In genomic region chr9:114584183-114585016, GRCm38 (mm10) we compare ENCODE assay signal across 8 mouse cellular contexts. TPM values are rescaled to one million over a fixed set of nuclear protein-coding genes. Genes with fewer than 3 reads are reported as not detected.
DNase-seq lines count a peak whose midpoint lies in the region; ATAC-seq and TF ChIP-seq lines count a peak whose summit lies in the region.

No protein-coding gene starts in this region.

- H3K9me3 ChIP-seq in embryonic facial prominence, embryonic 12.5 days = no peaks in the 10 kb centered on the region
- no peaks in the 10 kb centered on the region for H3K9me3 ChIP-seq in intestine, embryonic 14.5 days (ENCODE audit: control insufficient read depth, low read length)

- peak; percentile 43 for DNase-seq in left cerebral cortex, postnatal 4 days
- no peak for DNase-seq in left cerebral cortex, postnatal 36 days (ENCODE audit: low spot score in 2 of 2)
- peak; percentile 71 for DNase-seq in intestine, embryonic 14.5 days (ENCODE audit: low spot score)
- peak; percentile 14 to 48 for DNase-seq in lung, adult 18-20 months
- DNase-seq in thymus, postnatal 25 days = no peak
- DNase-seq in layer of hippocampus, postnatal 36 days = no peak

- no peak for TF ChIP-seq POLR2A in small intestine, adult 2 months (IDR thresholded peaks at IDR 0.05; ENCODE audit: low read depth, low read length)

- H3K4me1 ChIP-seq in embryonic facial prominence, embryonic 12.5 days = peaks cover 10% of the 10 kb centered on the region
- H3K4me1 ChIP-seq in intestine, embryonic 14.5 days (replicated peaks; ENCODE audit: control insufficient read depth, insufficient read depth, low read length) = 0 out of 2 replicates have a peak, but pooled peaks cover 5% of the 10 kb centered on the region
- no peaks in the 10 kb centered on the region for H3K4me1 ChIP-seq in small intestine, adult 2 months (ENCODE audit: control insufficient read depth, insufficient read depth, insufficient read length, low read length)

- peak overlapping the region; percentile 28 for H3K4me3 ChIP-seq in embryonic facial prominence, embryonic 12.5 days
- peak overlapping the region; percentile 39 for H3K4me3 ChIP-seq in intestine, embryonic 14.5 days (ENCODE audit: low read depth, low read length)
- peak overlapping the region; percentile 57 for H3K4me3 ChIP-seq in small intestine, adult 2 months (ENCODE audit: low read depth, low read length)

- intact Hi-C loops in left cerebral cortex, postnatal 4 days (cut with DNase I) = loop anchor here (5.0 kb wide), 2 partner anchors 82 to 167 kb away; partner anchors contain the start of gene Ccr4
- intact Hi-C loops in left cerebral cortex, postnatal 36 days (cut with DNase I) = loop anchor here (5.0 kb wide), 1 partner anchor 167 kb away; no protein-coding TSS in a partner anchor

- peak overlapping the region; percentile 42 for H3K27ac ChIP-seq in embryonic facial prominence, embryonic 12.5 days
- H3K27ac ChIP-seq in intestine, embryonic 14.5 days (ENCODE audit: low read depth) = peak overlapping the region; percentile 67
- H3K27ac ChIP-seq in small intestine, adult 2 months (ENCODE audit: insufficient read depth, low read depth, low read length) = no peak overlapping the region

- H3K9ac ChIP-seq in embryonic facial prominence, embryonic 12.5 days = 0 out of 2 replicates have a peak overlapping the region, but pooled peaks have one; percentile 15
- H3K9ac ChIP-seq in intestine, embryonic 14.5 days (ENCODE audit: low read length) = peak overlapping the region; percentile 43

- H3K4me2 ChIP-seq in embryonic facial prominence, embryonic 12.5 days (replicated peaks) = peak overlapping the region; percentile 61
- H3K4me2 ChIP-seq in intestine, embryonic 14.5 days (ENCODE audit: low read length) = peak overlapping the region; percentile 89

- no peak for TF ChIP-seq CTCF in small intestine, adult 2 months (IDR thresholded peaks at IDR 0.05; ENCODE audit: extremely low read depth, insufficient read length, insufficient replicate concordance, low read depth, low read length)

- 4% methylated on average over 31 of the region's 31 CpGs for WGBS in embryonic facial prominence, embryonic 12.5 days
- WGBS in intestine, embryonic 14.5 days = 5% methylated on average over 31 of the region's 31 CpGs
- WGBS in small intestine, adult 2 months = 10% methylated on average over 31 of the region's 31 CpGs

- ATAC-seq in embryonic facial prominence, embryonic 12.5 days (ENCODE audit: insufficient number of reproducible peaks, insufficient read depth, low FRiP score, low TSS enrichment) = peak; percentile 53
- ATAC-seq in intestine, embryonic 14.5 days (replicated peaks; ENCODE audit: low FRiP score, low TSS enrichment, low read depth) = peak; percentile 63; the same call in 1 of the 2 replicates

- no peaks in the 10 kb centered on the region for H3K27me3 ChIP-seq in embryonic facial prominence, embryonic 12.5 days
- H3K27me3 ChIP-seq in intestine, embryonic 14.5 days (replicated peaks; ENCODE audit: control insufficient read depth, insufficient read depth, low read length) = no peaks in the 10 kb centered on the region
- no peaks in the 10 kb centered on the region for H3K27me3 ChIP-seq in small intestine, adult 2 months (ENCODE audit: control insufficient read depth, insufficient read depth, low read length)

- peaks cover 33% of the 10 kb centered on the region for H3K36me3 ChIP-seq in embryonic facial prominence, embryonic 12.5 days
- peaks cover 30% of the 10 kb centered on the region for H3K36me3 ChIP-seq in intestine, embryonic 14.5 days (ENCODE audit: control insufficient read depth, insufficient read depth, low read length)
- peaks cover 4% of the 10 kb centered on the region for H3K36me3 ChIP-seq in small intestine, adult 2 months (ENCODE audit: control insufficient read depth, insufficient read depth, low read length)

RNA-seq across cellular contexts. Expression of gene Trim71, which starts 20.2 kb away (rescaled TPM):
- total RNA-seq in left cerebral cortex, postnatal 4 days (2021) = under 1 TPM; 0.06 to 0.14 TPM
- total RNA-seq in left cerebral cortex, postnatal 36 days (2021) = under 1 TPM; 0.77 to 0.94 TPM
- 0.95 and 1.1 TPM in 2 replicates for polyA plus RNA-seq in embryonic facial prominence, embryonic 12.5 days (2016; fragmentation: Nextera tagmentation; extraction: Ambion mirVana)
- 2.7 and 2.9 TPM in 2 replicates for polyA plus RNA-seq in intestine, embryonic 14.5 days (2014; fragmentation: Nextera tagmentation; extraction: Ambion mirVana)
- not detected in 2 replicates for polyA plus RNA-seq in small intestine, adult 2 months (2012; rRNA removed)
- 1 to 10 TPM; 1.1 to 1.5 TPM for total RNA-seq in layer of hippocampus, postnatal 36 days (2021)

RNA-seq across cellular contexts. Expression of gene Cnot10, which starts 55.6 kb away (rescaled TPM):
- 10 to 100 TPM; 48.4 to 53.1 TPM for total RNA-seq in left cerebral cortex, postnatal 4 days (2021)
- 10 to 100 TPM; 38.2 to 51.7 TPM for total RNA-seq in left cerebral cortex, postnatal 36 days (2021)
- 79.7 and 82.6 TPM in 2 replicates for polyA plus RNA-seq in embryonic facial prominence, embryonic 12.5 days (2016; fragmentation: Nextera tagmentation; extraction: Ambion mirVana)
- 65.8 and 67.6 TPM in 2 replicates for polyA plus RNA-seq in intestine, embryonic 14.5 days (2014; fragmentation: Nextera tagmentation; extraction: Ambion mirVana)
- polyA plus RNA-seq in small intestine, adult 2 months (2012; rRNA removed) = 7.8 and 17.0 TPM in 2 replicates
- 10 to 100 TPM; 56.1 to 57.3 TPM for total RNA-seq in layer of hippocampus, postnatal 36 days (2021)

Comparison
In these comparisons a context has a peak if more than half of its experiments do, and no peak if none do; other contexts are left out.
1. DNase-seq: peak in left cerebral cortex, postnatal 4 days (single experiment), intestine, embryonic 14.5 days (single experiment) and lung, adult 18-20 months (2 of 2); none in left cerebral cortex, postnatal 36 days (0 of 2), thymus, postnatal 25 days (single experiment) and layer of hippocampus, postnatal 36 days (0 of 2).
2. Peak in every context shown above with its lines, with median percentiles within 50 percentile points of each other: H3K4me3 ChIP-seq.